In genomic region chr13:59934556-59934955, GRCm38 (mm10) we compare ENCODE assay signal across 19 mouse cellular contexts.
DNase-seq lines count a peak whose midpoint lies in the region; ATAC-seq lines count a peak whose summit lies in the region.
"Had no signal": no experiment of that assay in that cellular context is flagged by ENCODE, and none has a peak within 500 bp of the region (broad histone marks: within the 10 kb centered on the region; RNA-seq: fewer than 3 reads in every experiment).

No protein-coding gene starts in this region.

- no peaks in the 10 kb centered on the region for H3K36me3 ChIP-seq in heart, embryonic 12.5 days
- H3K36me3 ChIP-seq: embryonic facial prominence, embryonic 13.5 days; heart, embryonic 10.5 days; midbrain, embryonic 12.5 days; neural tube, embryonic 13.5 days had no signal

- no peak overlapping the region for H3K9ac ChIP-seq in heart, embryonic 12.5 days
- H3K9ac ChIP-seq: embryonic facial prominence, embryonic 13.5 days; midbrain, embryonic 12.5 days; neural tube, embryonic 13.5 days had no signal

- H3K9me3 ChIP-seq in heart, embryonic 12.5 days (replicated peaks): no peaks in the 10 kb centered on the region
- H3K9me3 ChIP-seq: embryonic facial prominence, embryonic 13.5 days; heart, embryonic 10.5 days; midbrain, embryonic 12.5 days; neural tube, embryonic 13.5 days had no signal

- no peak overlapping the region for H3K4me2 ChIP-seq in heart, embryonic 12.5 days
- H3K4me2 ChIP-seq: embryonic facial prominence, embryonic 13.5 days; midbrain, embryonic 12.5 days; neural tube, embryonic 13.5 days had no signal

- H3K27ac ChIP-seq in heart, embryonic 12.5 days (ENCODE audit: poor library complexity, severe bottlenecking): no peak overlapping the region
- H3K27ac ChIP-seq: embryonic facial prominence, embryonic 13.5 days; heart, embryonic 10.5 days; midbrain, embryonic 12.5 days; neural tube, embryonic 13.5 days had no signal

- no peak for ATAC-seq in heart, embryonic 12.5 days (ENCODE audit: insufficient number of reproducible peaks, low FRiP score)
- ATAC-seq: inflammation-experienced regulatory T-cells, adult 6 months; lung, postnatal 0 days had no signal

- peaks cover 8% of the 10 kb centered on the region; the same call in 1 of the 2 replicates for H3K4me1 ChIP-seq in heart, embryonic 12.5 days (replicated peaks)
- H3K4me1 ChIP-seq: midbrain, embryonic 12.5 days; neural tube, embryonic 13.5 days had no signal

- intact Hi-C loops in left cerebral cortex, postnatal 36 days (cut with DNase I): no loop called here
- intact Hi-C loops in left cerebral cortex, postnatal 4 days (cut with DNase I): no loop called here

- no peak overlapping the region for H3K4me3 ChIP-seq in heart, embryonic 12.5 days
- H3K4me3 ChIP-seq: embryonic facial prominence, embryonic 13.5 days; heart, embryonic 10.5 days; midbrain, embryonic 12.5 days; neural tube, embryonic 13.5 days had no signal

- DNase-seq in heart, adult 11 months: peak; percentile 83
- DNase-seq in left cerebral cortex, postnatal 36 days (ENCODE audit: low spot score in 2 of 2): peak; percentile 9 to 28
- no peak for DNase-seq in left cerebral cortex, postnatal 4 days
- DNase-seq in NIH3T3 (ENCODE audit: low read depth): peak; percentile 49
- DNase-seq in fibroblast of lung, adult 2 months (ENCODE audit: low read depth): peak; percentile 32
- no peak for DNase-seq in embryo, embryonic 10 days (ENCODE audit: low spot score)
- DNase-seq: adrenal gland, adult 8-10 months; cerebellum, adult 11 months; cerebellum, postnatal 10 days; heart, postnatal 10 days; kidney, postnatal 36 days; liver had no signal

- H3K27me3 ChIP-seq in heart, embryonic 12.5 days (replicated peaks): peaks cover 4% of the 10 kb centered on the region; the same call in 1 of the 2 replicates
- H3K27me3 ChIP-seq: embryonic facial prominence, embryonic 13.5 days; neural tube, embryonic 13.5 days had no signal

- WGBS in heart, embryonic 12.5 days: 34% methylated on average over 1 of the region's 1 CpGs

Comparison
In these comparisons a context has a peak if more than half of its experiments do, and no peak if none do; other contexts are left out.
1. DNase-seq: peak in heart, adult 11 months (single experiment), left cerebral cortex, postnatal 36 days (2 of 2), NIH3T3 (single experiment) and fibroblast of lung, adult 2 months (single experiment); none in left cerebral cortex, postnatal 4 days (single experiment) and embryo, embryonic 10 days (single experiment).